Mouse (Mus musculus) MEL (cell line): ENCODE measurements at regions not wholly inside any gene's neighbourhood (a gene's known extent, or its start where the extent isn't known, plus 50 kb on each side); places are given as distances from the start of the nearest gene placed in this dataset.

Experiments used
- BHLHE40 ChIP-seq: IDR thresholded peaks from 2 replicates; pipeline ENCODE4 v1.6.1; 2012; ENCODE audit warnings: low read depth, mild to moderate bottlenecking, inconsistent platforms, low read length, improper control_type of control experiment, borderline replicate concordance
- EP300 ChIP-seq, 2 experiments: IDR thresholded peaks; 2 replicates each; pipeline ENCODE4 v1.6.1; 2011; ENCODE audit warnings: improper control_type of control experiment in 2 of 2, low read length in 2 of 2, low read depth in 1 of 2, mild to moderate bottlenecking in 1 of 2
- MAFK ChIP-seq: IDR thresholded peaks from 2 replicates; pipeline ENCODE4 v1.6.1; 2011; ENCODE audit warnings: low read depth, mild to moderate bottlenecking, low read length, improper control_type of control experiment, borderline replicate concordance
- TAL1 ChIP-seq: IDR thresholded peaks from 2 replicates; pipeline ENCODE4 v1.6.1; 2012; ENCODE audit warnings: mild to moderate bottlenecking, inconsistent platforms, low read length, moderate library complexity, mixed read lengths

DNA sequence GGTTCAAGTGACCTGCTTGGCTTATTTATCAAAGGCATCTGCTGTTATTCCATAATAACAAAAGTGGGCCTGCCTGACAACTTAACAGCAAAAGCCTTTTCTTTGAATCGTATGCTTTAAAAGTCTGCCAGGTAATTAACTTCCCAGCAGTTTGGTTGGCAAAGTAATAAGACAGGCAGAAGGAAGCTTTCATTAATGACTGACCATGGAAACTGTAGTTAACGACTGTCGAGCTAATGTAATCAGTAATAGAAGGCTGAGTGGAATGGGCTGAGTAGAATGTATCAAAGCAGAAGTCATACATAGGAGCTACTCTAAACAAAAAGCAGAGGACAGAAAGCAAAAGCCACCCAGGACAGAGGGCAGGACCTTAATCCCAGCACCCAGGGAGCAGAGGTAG is 551.0 kb upstream of the Gm5415 start:
- TF ChIP-seq BHLHE40 (no peak), TAL1 (no peak), MAFK (no peak), EP300 (IDR thresholded peaks at IDR 0.05; ENCODE audit: low read depth in 1 of 2, low read length in 2 of 2) (no peak)
